Mouse (Mus musculus) testis, adult 2 months (tissue): ENCODE data around the gene Olfr1097.

ENCODE experiments used
- CTCF ChIP-seq: fragments of 200-500 bp; IDR thresholded peaks from 2 replicates; pipeline ENCODE4 v1.5.1; 2012; ENCODE audit warnings: low read depth, mild to moderate bottlenecking, inconsistent platforms, low read length, moderate library complexity; ENCODE audit not compliant: control insufficient read depth, insufficient read depth, insufficient replicate concordance
- POLR2A ChIP-seq: fragments of 200-500 bp; IDR thresholded peaks from 2 replicates; pipeline ENCODE4 v1.6.1; 2012; ENCODE audit warnings: low read depth, mild to moderate bottlenecking, inconsistent platforms, low read length, moderate library complexity; ENCODE audit not compliant: control insufficient read depth

GRCm38 (mm10) chr2:86851596-86851995 lies 40.4 kb downstream of the Olfr1097 start, which contains the start of gene Olfr1095:
- TF ChIP-seq CTCF: no peak
- no peak for TF ChIP-seq POLR2A
